Mouse (Mus musculus): ENCODE results near the gene Limch1.

Gene Limch1

DNA sequence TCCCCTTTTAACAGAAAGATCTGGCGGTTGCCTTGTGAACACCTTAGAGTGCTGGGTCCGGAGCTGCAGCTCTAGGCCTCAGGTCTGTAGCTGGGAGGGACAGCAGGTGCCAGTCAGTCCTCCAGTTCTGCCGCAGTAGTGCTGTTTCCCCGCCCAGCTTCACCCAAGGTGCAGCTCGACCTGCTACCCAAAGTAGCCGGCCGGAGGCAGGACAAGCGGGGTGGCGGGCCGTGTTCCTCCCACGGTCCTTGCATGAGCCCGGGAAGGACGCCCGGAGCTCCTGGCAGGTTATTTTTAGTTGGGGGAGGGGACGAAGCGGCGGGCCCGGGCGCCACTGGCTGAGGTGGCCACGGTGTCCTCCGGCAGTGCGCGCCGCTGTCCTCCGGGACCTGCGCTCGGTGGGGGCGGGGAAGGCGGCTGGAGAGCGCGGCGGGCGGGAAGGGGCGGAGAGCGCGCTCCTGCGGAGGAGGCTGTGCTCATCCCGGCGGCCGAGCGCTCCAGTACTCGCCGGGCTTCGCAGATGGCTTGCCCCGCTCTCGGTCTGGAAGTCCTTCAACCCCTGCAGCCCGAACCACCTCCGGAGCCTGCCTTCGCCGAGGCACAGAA, at the start of gene Limch1:
Limch1 (plus strand) TSS at position 438 of the 606 bp plus-strand sequence.
- DNase-seq = peak; percentile 37

DNA sequence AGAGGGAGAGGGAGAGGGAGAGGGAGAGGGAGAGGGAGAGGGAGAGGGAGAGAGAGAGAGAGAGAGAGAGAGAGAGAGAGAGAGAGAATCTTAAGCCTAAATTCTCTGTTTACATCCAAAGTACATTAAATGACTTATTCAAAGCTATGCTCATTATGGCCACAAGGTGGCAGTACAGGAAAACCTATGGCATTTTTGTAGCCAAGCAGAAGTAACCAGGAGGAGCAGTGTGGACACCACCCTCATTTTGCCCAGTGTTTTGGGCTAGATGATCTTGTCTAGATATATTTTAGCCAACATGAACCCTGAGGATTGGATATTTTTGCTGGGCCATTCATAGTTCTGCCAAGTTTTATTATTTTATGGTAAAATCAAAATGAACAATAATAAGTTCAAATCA, 48.5 kb upstream of the Limch1 start:
- no peak for DNase-seq

DNA sequence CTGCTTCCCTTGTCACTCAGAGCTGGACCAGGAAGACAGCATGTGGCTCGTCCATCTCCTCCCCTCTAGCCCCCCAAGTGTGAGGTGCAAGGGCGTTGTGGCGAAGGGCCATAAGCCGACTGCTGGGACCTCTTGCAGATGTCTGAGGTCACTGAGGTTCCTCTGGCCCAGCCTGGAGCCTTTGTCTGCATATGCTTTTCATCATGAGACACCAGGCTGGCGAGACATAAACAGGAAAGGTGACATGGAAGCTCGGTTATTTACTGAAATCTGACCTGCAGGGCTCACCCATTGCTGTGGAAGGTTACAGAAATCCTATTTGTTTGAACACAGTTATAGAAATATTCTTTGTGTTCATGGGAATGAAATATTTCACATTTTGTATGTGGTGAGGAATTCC, 45.7 kb upstream of the Limch1 start:
- no peak for DNase-seq

DNA sequence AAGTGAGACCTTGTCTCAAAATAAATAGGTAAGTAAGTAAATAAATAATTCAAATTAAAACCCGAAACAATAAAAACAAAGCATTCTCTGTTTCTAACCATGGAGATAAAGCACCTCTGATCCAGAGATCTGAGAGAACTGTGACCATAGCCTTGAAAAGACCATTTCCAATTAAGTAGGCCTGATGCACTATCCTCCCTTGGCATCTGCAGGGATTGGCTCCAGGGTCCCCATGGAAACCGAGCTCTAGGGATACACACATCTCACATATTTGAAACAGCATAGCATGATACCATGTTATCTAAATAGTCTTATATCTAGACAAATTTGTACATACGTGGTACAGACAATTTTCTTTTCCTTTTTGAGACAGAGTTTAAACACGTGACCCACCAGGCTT, 43.7 kb upstream of the Limch1 start:
- no peak for DNase-seq

DNA sequence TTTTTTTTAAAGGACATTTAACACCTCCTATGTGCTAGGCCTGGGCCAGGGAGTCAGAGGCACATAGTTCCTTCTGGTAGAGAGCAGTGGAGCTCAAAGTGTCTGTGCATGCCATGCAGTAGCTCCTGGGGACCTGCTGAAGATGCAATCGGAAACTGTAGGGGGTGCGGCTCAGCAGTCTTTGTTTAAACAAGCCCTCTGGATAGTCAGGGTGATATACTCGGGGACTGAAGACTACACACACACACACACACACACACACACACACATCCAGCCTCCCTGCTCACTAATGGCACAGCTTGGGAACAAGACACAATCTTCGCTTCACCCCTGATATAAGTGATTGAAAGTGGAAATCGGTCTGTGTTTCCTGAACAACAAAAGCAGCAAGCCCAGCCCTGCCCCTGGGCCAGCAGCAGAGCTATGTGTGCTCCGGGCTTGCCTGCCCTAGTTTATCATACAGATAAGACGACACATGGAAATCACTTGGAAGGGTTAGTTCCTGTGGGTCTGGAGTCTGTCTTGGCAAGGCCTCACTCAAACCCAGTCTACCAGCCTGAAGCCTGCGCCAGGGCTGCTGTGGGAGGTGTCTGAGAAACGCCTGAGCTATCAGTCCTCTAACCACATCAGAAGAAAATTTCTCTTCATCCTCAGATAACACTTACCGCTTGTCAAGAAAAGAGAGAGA, 42.2 kb upstream of the Limch1 start:
- DNase-seq = no peak

DNA sequence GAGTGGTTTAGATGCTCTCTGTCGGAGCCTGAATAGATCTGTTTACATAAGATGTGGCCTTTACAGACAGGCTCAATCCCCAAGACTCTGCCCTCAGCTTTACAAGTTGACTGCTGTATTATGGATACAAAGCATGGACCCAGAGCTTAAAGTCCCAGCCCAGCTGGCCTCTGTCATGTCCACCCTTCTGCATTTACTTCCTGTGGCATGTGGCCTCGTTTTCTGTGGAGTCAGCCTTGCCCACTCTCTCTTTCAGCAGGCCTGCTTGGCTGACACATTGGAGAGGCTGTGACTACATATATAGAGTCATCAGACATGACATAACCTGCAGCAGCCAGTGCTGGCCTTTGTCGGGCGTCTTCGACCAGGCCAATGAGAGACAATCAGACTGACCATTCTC, 37.8 kb upstream of the Limch1 start:
- DNase-seq = no peak

DNA sequence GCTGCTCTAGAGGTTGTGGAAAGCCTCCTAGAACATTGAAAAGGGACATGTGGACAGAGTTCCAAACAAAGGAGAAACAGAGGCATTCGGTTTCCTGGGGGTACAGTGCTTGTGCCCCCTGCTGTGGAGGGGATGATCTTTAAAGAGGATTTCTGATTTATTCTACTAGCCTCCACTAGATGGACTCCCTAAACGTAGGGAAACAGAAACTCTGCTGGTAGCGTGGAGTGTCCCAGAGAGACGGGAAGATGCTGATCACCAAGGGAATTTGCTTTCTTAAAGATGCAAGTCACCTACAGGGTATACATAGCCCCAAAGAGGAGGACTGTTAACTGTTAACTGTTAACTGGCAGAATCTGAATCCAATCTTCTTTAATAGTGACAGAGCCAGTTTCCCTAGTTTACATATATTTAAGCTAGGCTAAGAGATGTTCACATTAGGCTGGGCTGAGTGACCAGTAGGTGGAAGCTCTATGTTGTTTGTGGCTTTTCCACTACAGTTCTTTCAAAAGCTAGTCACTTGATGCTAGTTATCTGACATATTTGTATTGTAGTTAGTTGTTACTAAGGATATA, 35.1 kb upstream of the Limch1 start:
- DNase-seq = no peak

DNA sequence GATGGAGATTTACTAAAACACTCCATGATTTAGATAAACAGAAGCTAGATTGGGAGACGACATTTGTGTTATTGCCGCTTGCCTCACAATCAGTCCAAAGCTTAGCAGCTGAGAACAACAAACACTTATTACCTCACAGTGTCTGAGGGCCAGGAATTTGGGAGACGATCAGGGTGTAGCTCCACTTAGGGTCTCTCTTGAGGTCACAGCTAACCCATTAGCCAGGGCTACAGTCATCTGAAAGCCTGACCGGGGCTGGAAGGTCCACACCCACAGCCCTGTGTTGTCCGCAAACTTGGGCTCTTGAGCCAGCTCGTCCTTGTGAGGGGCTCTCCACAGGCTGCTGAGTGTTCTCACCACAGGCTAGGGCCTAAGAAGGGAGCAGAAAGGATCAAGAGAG, 32.8 kb upstream of the Limch1 start:
- no peak for DNase-seq

DNA sequence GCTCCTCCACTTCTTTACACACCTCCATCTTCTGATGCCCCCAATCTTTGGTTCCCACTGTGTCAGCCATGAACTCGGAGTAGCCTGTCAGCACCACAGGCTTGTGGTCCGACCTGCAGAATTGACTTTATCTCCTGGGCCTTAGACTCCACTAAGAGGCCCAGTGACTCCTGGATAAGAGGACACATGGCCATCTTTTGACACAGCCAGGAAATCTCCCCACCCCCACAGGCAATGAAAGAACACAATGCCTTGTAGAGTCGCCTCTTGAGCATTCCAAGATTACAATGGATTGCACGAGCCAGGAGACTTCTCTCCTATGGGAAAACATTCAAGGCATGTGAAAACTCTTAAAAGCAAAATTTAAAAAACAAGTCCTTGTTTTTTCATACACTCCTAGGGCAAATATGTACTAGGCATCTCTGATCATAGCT, 30.1 kb upstream of the Limch1 start:
- DNase-seq = no peak

DNA sequence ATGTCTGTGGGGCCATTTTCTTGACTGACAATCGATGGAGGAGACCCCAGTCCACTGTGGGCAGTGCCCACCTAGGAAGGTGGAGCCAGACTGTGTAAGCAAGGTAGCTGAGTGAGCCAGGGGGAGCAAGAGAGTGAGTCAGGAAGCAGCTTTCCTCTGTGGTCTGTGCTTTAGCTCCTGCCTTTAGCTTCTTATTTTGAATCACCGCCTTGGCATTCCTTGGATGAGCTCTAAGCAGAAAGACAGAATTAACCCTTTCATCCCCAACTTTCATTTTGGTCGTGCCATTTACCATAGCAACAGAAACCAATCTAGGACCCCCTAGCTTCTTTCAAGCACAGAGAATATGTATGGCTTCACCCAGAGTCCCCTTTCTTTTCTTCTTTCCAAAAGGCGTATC, 27.7 kb upstream of the Limch1 start:
- DNase-seq = no peak

DNA sequence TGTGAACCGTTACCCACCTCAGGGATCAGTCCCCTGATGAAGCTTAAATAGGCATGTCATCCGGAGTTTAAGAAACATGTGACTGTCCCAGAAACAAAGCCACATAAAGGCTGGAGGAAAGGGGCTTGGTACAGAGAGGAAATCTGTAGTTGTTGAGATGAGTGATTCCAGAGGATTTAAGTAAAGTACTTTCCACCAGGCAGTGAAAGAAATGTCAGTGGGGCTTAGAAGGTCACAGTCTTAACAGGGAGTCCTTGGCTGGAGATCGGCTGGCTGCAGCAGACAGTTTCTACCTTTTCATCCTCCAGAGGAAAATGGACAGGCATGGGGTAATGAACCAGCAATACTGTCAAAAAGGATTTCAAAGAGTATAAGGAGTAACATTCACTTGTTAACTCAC, 27.2 kb upstream of the Limch1 start:
- no peak for DNase-seq

DNA sequence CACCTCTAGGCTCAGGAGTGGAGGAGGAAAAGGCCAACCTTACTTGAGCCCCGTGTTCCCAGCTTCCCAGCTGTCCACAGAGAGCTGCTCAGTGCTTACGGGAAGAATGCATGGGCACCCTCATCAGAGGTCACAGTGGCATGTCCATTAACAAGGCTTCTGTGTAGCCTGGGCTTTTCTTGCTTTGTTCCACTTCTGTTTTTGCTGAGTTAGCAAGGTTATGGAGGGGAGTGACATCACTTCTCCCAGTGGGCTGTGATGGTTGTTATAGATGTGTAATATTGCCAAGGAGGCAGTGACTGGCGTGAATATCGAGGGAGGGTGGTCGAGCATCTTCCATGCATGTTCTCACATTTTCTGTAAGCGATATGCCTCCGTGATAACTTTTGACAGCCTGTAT, 26.7 kb upstream of the Limch1 start:
- DNase-seq = no peak

DNA sequence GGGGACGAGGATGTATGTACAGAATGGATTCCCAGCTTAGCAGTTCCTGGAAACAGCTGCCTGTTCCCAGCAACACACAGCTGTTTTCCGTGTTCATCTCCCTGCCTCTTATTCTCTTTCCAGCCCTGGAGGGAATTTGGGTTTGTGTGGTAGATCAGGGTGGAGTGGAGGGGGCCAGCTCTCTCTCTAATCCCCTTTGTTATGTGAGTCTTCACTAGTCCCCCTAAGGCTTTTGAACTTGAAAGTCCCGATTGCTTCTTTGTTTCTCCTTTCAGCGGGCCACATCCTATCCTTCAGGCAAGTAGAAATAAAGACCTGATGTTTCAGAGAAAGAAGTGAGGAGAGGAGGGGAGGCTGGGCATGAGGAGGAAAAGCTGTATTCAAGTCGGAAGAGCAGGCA, 24.7 kb upstream of the Limch1 start:
- DNase-seq = no peak

DNA sequence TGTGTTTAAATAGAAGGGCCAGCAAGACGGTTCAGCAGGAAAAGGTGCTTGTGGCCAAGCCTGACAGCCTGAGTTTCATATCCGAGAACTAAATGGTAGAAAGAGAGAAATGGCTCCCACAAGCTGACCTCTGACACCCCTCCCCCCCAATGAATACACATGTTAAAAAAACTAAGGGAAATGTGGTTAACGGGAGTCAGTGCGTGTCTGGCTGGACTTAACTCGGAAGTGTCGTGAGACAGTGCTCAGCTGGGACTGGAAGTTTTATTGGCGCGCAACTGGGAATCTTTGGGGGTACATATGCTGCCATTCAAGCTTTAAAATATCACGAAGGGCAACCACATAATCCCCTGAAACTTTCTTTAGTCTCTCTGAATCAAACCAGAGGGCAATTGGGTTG, 23.0 kb upstream of the Limch1 start:
- no peak for DNase-seq

DNA sequence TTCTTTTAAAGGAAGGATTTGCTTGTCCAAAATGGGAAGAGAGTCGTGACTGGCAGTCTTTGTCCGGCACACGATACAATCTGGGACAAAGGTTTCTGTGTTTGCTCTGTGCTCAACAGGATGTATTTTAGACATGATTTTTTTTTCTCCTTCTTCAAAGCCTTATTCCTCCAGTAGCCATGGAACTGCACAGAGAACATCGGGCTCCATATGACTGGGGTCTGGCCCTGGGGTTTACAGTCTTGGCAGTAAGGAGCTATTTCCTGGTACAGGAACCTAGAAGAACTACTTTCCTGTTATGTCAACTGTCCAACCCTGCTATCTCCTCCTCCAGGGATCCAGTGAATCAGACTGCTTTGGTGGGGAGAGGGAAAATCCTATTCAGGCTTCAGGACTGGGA, 22.6 kb upstream of the Limch1 start:
- no peak for DNase-seq

DNA sequence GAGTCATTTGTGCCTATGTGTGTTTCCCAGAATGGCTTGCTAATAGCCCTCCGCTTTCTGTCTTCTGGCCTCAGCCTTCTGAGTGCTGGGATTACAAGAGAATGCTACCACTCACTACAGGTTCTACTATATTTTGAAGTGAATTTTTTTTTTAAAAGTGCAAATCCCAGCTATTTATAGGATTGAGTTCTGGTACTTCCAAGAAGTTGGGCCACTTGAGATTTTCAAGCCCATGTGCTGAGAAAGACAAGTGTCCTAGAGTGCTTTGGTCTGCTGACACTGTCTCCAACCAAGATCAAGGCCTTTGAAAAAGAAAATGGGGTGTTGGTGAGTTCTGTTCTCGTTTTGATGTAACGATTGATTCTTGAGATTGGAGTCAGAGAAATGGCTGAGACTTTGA, 22.0 kb upstream of the Limch1 start:
- no peak for DNase-seq

DNA sequence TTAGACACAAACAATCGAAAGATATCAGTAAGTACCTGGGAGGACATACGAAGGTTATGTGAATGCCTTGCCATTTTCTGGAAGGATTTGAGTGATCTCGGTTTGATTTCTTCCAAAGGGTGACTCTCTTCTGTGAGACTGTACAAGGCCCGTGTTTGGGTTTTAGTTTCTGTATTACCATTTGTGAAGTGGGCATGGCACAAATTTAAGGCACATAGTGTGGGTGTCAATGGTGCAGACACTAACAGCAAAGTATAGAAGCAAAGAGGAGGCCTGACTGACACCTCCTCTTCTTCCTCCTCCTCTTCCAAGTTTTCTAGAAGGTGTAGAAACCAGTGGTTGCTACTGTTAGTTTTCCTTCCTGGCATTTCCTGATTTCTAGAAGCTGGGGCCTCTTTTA, 16.3 kb upstream of the Limch1 start:
- no peak for DNase-seq

DNA sequence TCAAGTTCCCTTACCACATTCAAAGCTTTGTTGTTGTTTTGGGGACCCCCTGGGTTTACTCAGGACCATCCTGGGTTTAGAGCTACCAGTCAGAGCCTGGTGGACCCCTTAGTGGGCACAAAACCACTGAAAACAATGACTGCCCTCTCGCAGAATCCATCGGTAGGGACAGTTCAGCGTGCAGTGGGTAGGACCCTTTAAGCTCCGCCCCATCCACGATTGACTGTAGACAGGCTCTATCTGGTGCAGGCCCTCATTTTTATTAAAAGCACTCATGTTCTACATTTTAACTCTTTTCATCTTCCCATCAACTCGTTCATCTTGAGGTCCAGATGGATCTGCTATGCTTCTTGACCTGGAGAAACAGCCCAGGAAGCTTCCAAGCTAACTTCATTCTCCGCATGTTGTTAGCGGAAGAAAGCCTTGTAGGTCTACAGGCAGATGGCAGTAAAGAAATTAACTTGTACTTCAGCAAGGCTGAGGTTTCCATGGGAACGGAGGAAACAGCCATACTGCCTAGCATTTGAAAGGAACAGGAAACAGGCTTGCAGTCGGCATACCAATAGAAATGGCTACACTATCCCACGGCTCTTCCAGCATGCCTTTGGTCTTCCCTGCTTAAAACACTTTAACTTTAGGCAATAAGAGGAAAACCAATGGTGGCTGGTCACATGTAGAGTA, 14.9 kb upstream of the Limch1 start:
- DNase-seq = peak; percentile 82

DNA sequence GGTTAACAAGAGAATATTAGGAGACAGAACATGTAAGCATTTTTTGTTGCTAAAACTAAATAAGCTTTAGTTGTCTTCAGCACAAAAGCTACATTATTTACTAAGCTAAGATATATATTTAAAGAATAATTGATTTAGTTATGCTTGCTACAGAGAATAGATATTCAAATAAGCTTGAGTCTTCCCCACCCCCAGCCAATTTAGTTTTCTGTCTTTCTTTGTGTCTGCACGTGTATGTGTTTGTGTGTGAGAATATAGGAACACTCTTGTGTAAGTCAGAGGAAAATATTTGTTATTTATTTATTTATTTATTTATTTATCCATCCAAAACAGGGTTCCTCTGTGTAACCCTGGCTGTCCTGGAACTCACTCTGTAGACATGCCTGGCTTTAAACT, 14.3 kb upstream of the Limch1 start:
- DNase-seq = no peak

DNA sequence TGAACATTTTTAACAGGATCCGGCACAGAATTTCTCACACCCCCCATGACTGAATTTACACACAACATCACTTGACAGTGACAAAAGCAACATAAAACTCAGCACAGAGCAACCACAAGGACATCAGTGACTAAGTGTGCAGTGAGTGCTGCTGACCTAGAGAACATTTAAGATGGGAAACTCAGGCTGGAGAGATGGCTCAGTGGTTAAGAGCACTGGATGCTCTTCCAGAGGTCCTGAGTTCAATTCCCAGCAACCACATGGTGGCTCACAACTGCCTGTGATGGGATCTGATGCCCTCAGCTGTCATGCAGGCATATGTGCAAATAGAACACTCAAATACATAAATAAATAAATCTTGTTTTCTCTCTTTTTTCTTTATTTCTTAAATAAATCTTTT, 12.1 kb upstream of the Limch1 start:
- DNase-seq = no peak

DNA sequence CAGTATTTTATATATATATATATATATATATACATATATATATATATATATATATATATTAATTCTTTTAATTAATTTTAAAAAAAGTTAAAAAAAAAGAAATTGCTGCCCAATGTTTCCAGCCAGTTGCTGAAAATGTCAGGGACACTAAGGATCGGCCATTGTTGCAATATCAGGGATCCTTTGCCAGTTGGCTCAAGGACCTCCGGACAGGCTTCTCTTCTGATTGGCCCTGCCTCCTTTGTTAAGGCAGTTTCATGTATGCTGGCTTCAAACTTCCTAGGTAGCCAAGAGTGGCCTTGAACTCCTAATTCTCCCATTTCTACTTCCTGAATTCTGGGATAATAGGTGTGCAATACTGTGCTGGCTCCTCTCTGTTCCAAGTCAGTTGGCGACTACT, 6.3 kb upstream of the Limch1 start:
- no peak for DNase-seq

DNA sequence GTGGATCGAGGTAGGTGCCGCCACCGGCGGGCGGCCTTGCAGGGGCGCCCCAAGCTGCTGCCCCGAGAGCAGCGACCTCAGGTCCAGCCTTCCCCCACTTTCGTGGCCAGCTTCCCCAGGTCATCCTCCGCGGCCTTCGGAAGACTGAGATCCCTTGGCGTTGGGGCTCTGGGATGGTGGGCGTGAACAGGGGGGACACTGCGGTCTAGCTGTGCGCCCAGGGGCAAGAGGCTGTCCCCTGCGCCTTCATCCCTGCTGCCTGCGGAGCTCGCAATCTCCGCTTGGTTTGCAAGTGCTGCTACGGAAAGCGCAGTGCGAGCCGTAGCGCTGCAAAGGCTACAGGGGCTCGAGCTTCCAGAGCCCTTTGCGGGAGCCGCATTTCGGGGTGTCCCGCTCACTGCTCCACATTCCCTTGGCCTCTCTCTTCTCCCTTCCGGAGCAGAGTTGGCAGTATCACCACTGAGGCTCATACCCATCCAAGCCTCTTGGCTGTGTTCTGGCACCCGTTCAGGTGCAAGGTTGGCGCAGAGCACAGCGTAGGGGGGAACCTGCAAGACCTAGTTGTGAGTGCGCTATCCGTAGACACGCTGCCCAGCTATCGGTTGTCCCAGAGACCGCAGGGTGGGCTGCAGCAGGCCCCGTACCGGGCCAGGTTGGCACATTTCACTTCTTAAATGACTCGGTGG, 512 bp downstream of the Limch1 start:
- DNase-seq = peak; percentile 54

DNA sequence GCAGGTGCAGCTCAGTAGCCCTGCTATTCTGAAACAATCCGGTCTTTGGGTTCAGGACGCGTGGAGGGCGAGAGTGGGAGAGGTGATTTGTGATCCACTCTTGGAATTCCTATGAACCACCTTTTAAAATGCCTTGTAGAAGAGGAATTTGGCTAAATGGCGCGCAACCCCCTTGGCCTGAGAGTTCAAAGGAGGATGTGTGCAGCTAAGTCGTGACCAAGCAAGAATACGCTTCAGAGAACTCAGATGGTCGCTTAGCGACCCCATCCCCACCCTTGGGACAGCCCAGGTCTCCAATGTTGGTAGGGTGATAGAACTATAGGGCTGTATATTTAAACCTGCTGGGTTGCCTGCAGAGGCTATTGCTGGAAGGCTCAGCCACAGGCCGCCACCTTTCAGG, 1.1 kb downstream of the Limch1 start:
- DNase-seq = no peak
